Mouse (Mus musculus) liver, embryonic 14.5 days (tissue): ENCODE data around the gene Scgb1a1.

ENCODE experiments used
- CTCF ChIP-seq: IDR thresholded peaks from 2 replicates; pipeline ENCODE4 v1.5.1; 2016; ENCODE audit warnings: antibody characterized with exemption, low read depth, control low read depth
- EP300 ChIP-seq: IDR thresholded peaks from 2 replicates; pipeline ENCODE4 v1.6.1; 2016; ENCODE audit warnings: antibody characterized with exemption, low read depth

- TF ChIP-seq CTCF: no peak
- TF ChIP-seq EP300: no peak
These were observed 31.9 kb downstream of the Scgb1a1 start for GRCm38 (mm10) chr19:9055703-9056355.
